Mouse (Mus musculus) lung, adult 10 weeks (tissue): Measurements from ENCODE around the gene Msh2. TPM values are rescaled to one million over a fixed set of nuclear protein-coding genes. Genes with fewer than 3 reads are reported as not detected.

Experiments used
- polyA plus RNA-seq: library from polyadenylated mRNA; stranded (reverse); fragments of 350-450 nt; fragmentation: Illumina TruSeq; extraction: RNeasy Lipid Tissue Mini Kit (QIAGEN cat#74804); gene quantifications from one replicate; pipeline ENCODE4 v1.2.3, GENCODE M21; 2014; ENCODE audit warnings: low read depth, low replicate concordance; ENCODE audit not compliant: insufficient read depth

Gene Msh2
- polyA plus RNA-seq: 9.9 TPM

GRCm38 (mm10) chr17:87671890-87672660 is at the start of gene Msh2:
Msh2 (plus strand) TSS chr17:87672330.

Other genes with a start within 250 kb of the Msh2 start
- not detected for gene Stpg4, start 244.6 kb upstream of the Msh2 start, polyA plus RNA-seq
- 572 TPM for gene Calm2, start 225.4 kb upstream of the Msh2 start, polyA plus RNA-seq
- gene Epcam, start 36.4 kb upstream of the Msh2 start, polyA plus RNA-seq: 43.0 TPM
- 0.87 TPM for gene Kcnk12, start 125.7 kb downstream of the Msh2 start, polyA plus RNA-seq
- not detected for gene Rpl36-ps4, start 248.6 kb downstream of the Msh2 start, polyA plus RNA-seq